Mouse (Mus musculus): ENCODE data around the gene Nos1. TPM values are rescaled to one million over a fixed set of nuclear protein-coding genes. Genes with fewer than 3 reads are reported as not detected.

Gene Nos1
- polyA plus RNA-seq, 1 experiment from 2014 or later, result 0.25 TPM

DNA sequence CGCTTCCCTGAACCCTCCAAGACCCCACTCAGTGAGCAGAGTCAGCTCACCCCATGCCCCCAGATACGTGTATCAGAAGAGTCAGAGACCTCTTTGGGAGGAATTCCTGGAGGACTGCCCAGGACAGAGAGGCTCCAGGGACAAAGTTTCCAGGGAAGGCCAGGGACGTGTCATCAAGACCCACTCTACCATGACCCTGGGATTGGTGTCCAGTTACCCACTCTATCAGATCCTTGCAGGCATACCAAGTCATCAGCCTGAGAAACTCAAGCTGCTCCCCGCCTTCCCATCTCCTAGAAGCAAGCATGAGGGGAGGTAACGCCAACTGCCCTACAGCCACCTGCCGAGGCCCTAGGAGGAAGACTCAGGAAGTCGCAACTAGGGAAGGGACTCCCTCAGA lies 39.6 kb downstream of the Nos1 start:
- Histone ChIP-seq H3K9me3 (replicated peaks; ENCODE audit: control insufficient read depth, low read length) (no peaks in the 10 kb centered on the region), H3K4me3 (ENCODE audit: low read depth, low read length) (no peak overlapping the region), H3K36me3 (replicated peaks; ENCODE audit: control insufficient read depth, insufficient read depth, low read depth, low read length) (no peaks in the 10 kb centered on the region), H3K27ac (replicated peaks; ENCODE audit: low read depth, low read length) (no peak overlapping the region), H3K27me3 (ENCODE audit: control insufficient read depth, insufficient read depth, low read length) (no peaks in the 10 kb centered on the region), H3K9ac (replicated peaks; ENCODE audit: low read length) (no peak overlapping the region), H3K4me2 (ENCODE audit: low read depth, low read length) (no peak overlapping the region), H3K4me1 (ENCODE audit: control insufficient read depth, insufficient read depth, low read length) (no peaks in the 10 kb centered on the region)
- DNase-seq (ENCODE audit: low spot score), result no peak
- ATAC-seq (replicated peaks; ENCODE audit: insufficient number of reproducible peaks, low FRiP score, low TSS enrichment, low read depth), result no peak
- 67% methylated on average over 7 of the region's 7 CpGs for WGBS

DNA sequence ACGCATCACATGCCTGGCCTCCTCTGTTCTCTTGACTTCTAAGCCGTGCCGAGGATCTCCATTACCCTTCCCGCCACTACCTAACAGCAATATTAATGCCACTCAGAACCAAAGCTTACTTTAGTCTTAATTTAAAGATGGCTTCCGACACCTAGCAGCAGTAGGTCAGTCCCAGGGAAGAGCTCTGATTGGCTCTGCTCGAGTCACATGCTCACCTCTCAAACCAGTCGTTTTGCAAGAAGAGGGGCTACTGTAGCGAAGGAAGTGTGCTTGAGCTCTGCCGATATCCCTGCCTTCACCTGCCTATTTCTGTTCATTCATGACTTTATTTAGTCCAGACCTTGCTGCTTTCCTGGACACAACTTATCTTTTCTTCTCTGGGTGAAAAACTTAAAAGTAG lies 43.0 kb downstream of the Nos1 start:
- ATAC-seq (replicated peaks; ENCODE audit: insufficient number of reproducible peaks, low FRiP score, low TSS enrichment, low read depth) (no peak), DNase-seq (ENCODE audit: low spot score) (no peak)
- no peaks in the 10 kb centered on the region for H3K9me3 ChIP-seq (replicated peaks; ENCODE audit: control insufficient read depth, low read length)
- H3K27me3 ChIP-seq (ENCODE audit: control insufficient read depth, insufficient read depth, low read length), result no peaks in the 10 kb centered on the region
- H3K36me3 ChIP-seq (replicated peaks; ENCODE audit: control insufficient read depth, insufficient read depth, low read depth, low read length), result no peaks in the 10 kb centered on the region
- no peaks in the 10 kb centered on the region for H3K4me1 ChIP-seq (ENCODE audit: control insufficient read depth, insufficient read depth, low read length)
- no peak overlapping the region for H3K4me2 ChIP-seq (ENCODE audit: low read depth, low read length)
- H3K4me3 ChIP-seq (ENCODE audit: low read depth, low read length), result no peak overlapping the region
- no peak overlapping the region for H3K27ac ChIP-seq (replicated peaks; ENCODE audit: low read depth, low read length)
- H3K9ac ChIP-seq (replicated peaks; ENCODE audit: low read length), result no peak overlapping the region
- 92% methylated on average over 9 of the region's 9 CpGs for WGBS

DNA sequence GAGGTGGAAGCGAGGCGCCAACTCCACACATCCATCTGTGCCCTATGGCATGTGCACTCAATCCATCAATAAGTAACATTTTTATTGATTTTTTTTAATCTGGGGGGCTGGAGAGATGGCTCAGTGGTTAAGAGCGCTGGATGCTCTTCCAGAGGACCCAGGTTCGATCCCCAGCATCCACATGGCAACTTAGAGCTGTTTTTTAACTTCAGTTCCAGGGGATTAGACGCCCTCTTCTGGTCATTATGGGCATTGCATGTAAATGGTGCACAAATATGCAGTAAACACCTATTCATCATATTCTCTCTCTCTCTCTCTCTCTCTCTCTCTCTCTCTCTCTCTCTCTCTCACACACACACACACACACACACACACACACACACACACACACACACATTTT lies 43.7 kb downstream of the Nos1 start:
- no peaks in the 10 kb centered on the region for H3K36me3 ChIP-seq (replicated peaks; ENCODE audit: control insufficient read depth, insufficient read depth, low read depth, low read length)
- no peak overlapping the region for H3K4me2 ChIP-seq (ENCODE audit: low read depth, low read length)
- H3K9me3 ChIP-seq (replicated peaks; ENCODE audit: control insufficient read depth, low read length), result no peaks in the 10 kb centered on the region
- H3K27ac ChIP-seq (replicated peaks; ENCODE audit: low read depth, low read length), result no peak overlapping the region
- no peak for ATAC-seq (replicated peaks; ENCODE audit: insufficient number of reproducible peaks, low FRiP score, low TSS enrichment, low read depth)
- WGBS, result 73% methylated on average over 5 of the region's 5 CpGs
- DNase-seq (ENCODE audit: low spot score), result no peak
- no peaks in the 10 kb centered on the region for H3K27me3 ChIP-seq (ENCODE audit: control insufficient read depth, insufficient read depth, low read length)
- H3K4me3 ChIP-seq (ENCODE audit: low read depth, low read length), result no peak overlapping the region
- H3K9ac ChIP-seq (replicated peaks; ENCODE audit: low read length), result no peak overlapping the region
- no peaks in the 10 kb centered on the region for H3K4me1 ChIP-seq (ENCODE audit: control insufficient read depth, insufficient read depth, low read length)

DNA sequence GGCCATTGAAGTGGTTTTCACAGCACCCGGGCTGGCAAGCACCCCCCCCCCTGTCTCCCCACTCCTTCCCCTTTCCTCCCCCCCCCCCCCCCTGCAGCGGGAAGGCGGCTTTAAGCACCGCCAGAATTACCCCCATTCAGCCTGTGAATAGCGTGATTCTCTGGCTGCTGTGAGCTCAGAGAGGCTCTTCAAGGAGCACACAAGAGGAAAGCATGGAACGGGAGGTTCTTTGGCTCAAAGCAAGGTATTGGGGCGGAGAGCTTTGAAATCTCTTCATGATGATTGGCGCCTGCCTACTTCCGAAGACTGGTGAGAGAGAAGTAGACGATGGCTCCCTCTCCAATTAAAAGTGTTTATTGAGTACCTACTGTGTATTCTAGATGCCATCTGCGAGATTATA lies 44.5 kb downstream of the Nos1 start:
- H3K4me2 ChIP-seq (ENCODE audit: low read depth, low read length), result no peak overlapping the region
- 68% methylated on average over 9 of the region's 11 CpGs for WGBS
- no peaks in the 10 kb centered on the region for H3K27me3 ChIP-seq (ENCODE audit: control insufficient read depth, insufficient read depth, low read length)

DNA sequence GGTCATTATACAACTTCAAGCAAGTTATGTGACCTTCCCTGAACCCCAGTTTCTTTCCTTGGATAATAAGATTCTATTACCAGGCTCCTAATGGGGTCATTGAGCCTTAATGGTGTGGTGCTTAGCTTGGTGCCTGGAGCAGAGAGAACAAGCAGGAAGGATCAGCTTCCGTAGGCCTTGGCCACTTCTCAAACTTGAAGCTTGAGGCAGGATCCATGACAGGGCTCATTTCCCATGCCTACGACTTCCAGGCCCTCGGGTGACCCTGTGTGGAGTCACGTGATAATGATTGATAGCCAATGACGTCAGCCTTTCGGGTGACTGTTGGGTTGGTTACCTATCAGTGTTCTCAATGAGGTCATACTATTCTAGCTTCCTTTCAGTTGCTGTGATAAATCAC lies 46.5 kb downstream of the Nos1 start:
- Histone ChIP-seq H3K4me3 (ENCODE audit: low read depth, low read length) (no peak overlapping the region), H3K9ac (replicated peaks; ENCODE audit: low read length) (no peak overlapping the region), H3K4me1 (ENCODE audit: control insufficient read depth, insufficient read depth, low read length) (no peaks in the 10 kb centered on the region), H3K27me3 (ENCODE audit: control insufficient read depth, insufficient read depth, low read length) (no peaks in the 10 kb centered on the region), H3K9me3 (replicated peaks; ENCODE audit: control insufficient read depth, low read length) (no peaks in the 10 kb centered on the region), H3K36me3 (replicated peaks; ENCODE audit: control insufficient read depth, insufficient read depth, low read depth, low read length) (no peaks in the 10 kb centered on the region), H3K4me2 (ENCODE audit: low read depth, low read length) (no peak overlapping the region), H3K27ac (replicated peaks; ENCODE audit: low read depth, low read length) (no peak overlapping the region)
- ATAC-seq (replicated peaks; ENCODE audit: insufficient number of reproducible peaks, low FRiP score, low TSS enrichment, low read depth) (no peak), DNase-seq (ENCODE audit: low spot score) (no peak)
- WGBS, result 89% methylated on average over 6 of the region's 6 CpGs

More for the DNA sequence above, 44.5 kb downstream of the Nos1 start:
- no peak for DNase-seq (ENCODE audit: low spot score)
- Histone ChIP-seq H3K9ac (replicated peaks; ENCODE audit: low read length) (no peak overlapping the region), H3K4me1 (ENCODE audit: control insufficient read depth, insufficient read depth, low read length) (no peaks in the 10 kb centered on the region), H3K9me3 (replicated peaks; ENCODE audit: control insufficient read depth, low read length) (no peaks in the 10 kb centered on the region), H3K4me3 (ENCODE audit: low read depth, low read length) (no peak overlapping the region), H3K36me3 (replicated peaks; ENCODE audit: control insufficient read depth, insufficient read depth, low read depth, low read length) (no peaks in the 10 kb centered on the region), H3K27ac (replicated peaks; ENCODE audit: low read depth, low read length) (no peak overlapping the region)
- no peak for ATAC-seq (replicated peaks; ENCODE audit: insufficient number of reproducible peaks, low FRiP score, low TSS enrichment, low read depth)

DNA sequence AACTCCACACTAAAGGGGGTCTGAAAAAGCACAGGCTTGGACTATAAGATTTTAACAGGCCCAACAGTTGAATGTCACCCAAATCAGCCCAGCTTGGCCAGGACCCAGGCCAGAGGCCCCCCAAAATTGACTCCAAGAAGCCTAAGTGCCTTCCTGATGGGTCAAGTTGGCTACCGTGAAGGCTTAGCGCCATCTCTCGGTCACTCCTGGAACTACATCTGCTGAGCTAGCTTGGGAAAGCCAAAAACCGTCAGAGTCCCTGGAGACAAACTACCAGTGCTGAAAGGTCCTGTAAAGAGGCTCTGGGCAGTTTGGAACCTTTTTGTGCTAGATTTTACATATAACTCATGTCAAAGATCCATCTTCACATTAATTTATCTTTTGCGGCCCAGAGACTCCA lies 56.1 kb downstream of the Nos1 start:
- Histone ChIP-seq H3K9ac (replicated peaks; ENCODE audit: low read length) (no peak overlapping the region), H3K27ac (replicated peaks; ENCODE audit: low read depth, low read length) (no peak overlapping the region), H3K36me3 (replicated peaks; ENCODE audit: control insufficient read depth, insufficient read depth, low read depth, low read length) (no peaks in the 10 kb centered on the region), H3K4me2 (ENCODE audit: low read depth, low read length) (no peak overlapping the region), H3K4me1 (ENCODE audit: control insufficient read depth, insufficient read depth, low read length) (no peaks in the 10 kb centered on the region; the same call in 1 of the 2 replicates), H3K4me3 (ENCODE audit: low read depth, low read length) (no peak overlapping the region), H3K27me3 (ENCODE audit: control insufficient read depth, insufficient read depth, low read length) (peaks cover 21% of the 10 kb centered on the region), H3K9me3 (replicated peaks; ENCODE audit: control insufficient read depth, low read length) (no peaks in the 10 kb centered on the region)
- DNase-seq (ENCODE audit: low spot score), result peak; percentile 88
- WGBS, result 10% methylated on average over 5 of the region's 5 CpGs
- no peak for ATAC-seq (replicated peaks; ENCODE audit: insufficient number of reproducible peaks, low FRiP score, low TSS enrichment, low read depth)

DNA sequence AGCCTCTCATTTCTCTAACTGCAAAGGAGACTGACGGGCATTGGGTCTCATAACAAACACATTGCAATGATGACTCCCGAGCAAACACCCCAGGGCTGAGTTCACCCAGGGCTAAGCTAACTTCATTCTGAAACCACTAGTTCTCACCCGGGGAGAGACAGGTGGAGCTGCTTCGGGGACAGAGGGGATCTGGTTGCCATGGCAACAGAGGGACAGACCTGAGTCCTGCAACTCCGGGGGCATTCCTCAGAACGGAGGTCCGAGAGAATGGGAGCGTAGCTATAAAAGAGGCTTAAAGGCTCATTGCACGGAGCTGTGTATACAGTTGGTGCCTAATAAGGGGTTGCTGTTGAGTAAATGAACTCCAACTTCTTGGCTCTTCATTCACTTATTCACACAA lies 56.9 kb downstream of the Nos1 start:
- Histone ChIP-seq H3K9me3 (replicated peaks; ENCODE audit: control insufficient read depth, low read length) (no peaks in the 10 kb centered on the region), H3K27me3 (ENCODE audit: control insufficient read depth, insufficient read depth, low read length) (peaks cover 29% of the 10 kb centered on the region), H3K4me3 (ENCODE audit: low read depth, low read length) (no peak overlapping the region), H3K27ac (replicated peaks; ENCODE audit: low read depth, low read length) (no peak overlapping the region), H3K36me3 (replicated peaks; ENCODE audit: control insufficient read depth, insufficient read depth, low read depth, low read length) (no peaks in the 10 kb centered on the region), H3K4me2 (ENCODE audit: low read depth, low read length) (no peak overlapping the region), H3K4me1 (ENCODE audit: control insufficient read depth, insufficient read depth, low read length) (no peaks in the 10 kb centered on the region; the same call in 1 of the 2 replicates), H3K9ac (replicated peaks; ENCODE audit: low read length) (no peak overlapping the region)
- 31% methylated on average over 9 of the region's 9 CpGs for WGBS
- peak; percentile 24 for DNase-seq (ENCODE audit: low spot score)
- ATAC-seq (replicated peaks; ENCODE audit: insufficient number of reproducible peaks, low FRiP score, low TSS enrichment, low read depth), result no peak

DNA sequence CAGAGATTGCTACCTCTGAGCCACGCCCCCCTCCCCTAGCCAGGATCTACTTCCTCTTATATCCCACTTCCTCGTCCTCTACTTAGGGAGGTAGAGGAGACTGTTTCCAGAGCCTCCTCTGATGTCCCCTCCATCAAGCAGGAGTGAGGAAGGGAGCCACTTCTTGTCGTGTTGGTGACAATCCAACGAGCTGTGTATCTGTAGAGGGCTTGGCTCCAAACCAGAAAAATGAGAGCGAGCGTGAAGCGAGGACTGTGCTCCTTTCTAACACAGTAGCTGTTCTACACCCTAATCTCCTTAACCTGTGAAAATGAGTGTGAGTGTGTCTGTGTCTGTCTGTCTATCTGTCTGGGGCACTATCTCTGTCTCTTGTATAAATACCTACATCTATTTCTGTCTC lies 58.7 kb downstream of the Nos1 start:
- Histone ChIP-seq H3K27me3 (ENCODE audit: control insufficient read depth, insufficient read depth, low read length) (peaks cover 38% of the 10 kb centered on the region), H3K9me3 (replicated peaks; ENCODE audit: control insufficient read depth, low read length) (no peaks in the 10 kb centered on the region), H3K9ac (replicated peaks; ENCODE audit: low read length) (no peak overlapping the region), H3K4me1 (ENCODE audit: control insufficient read depth, insufficient read depth, low read length) (no peaks in the 10 kb centered on the region; the same call in 1 of the 2 replicates), H3K27ac (replicated peaks; ENCODE audit: low read depth, low read length) (no peak overlapping the region), H3K36me3 (replicated peaks; ENCODE audit: control insufficient read depth, insufficient read depth, low read depth, low read length) (no peaks in the 10 kb centered on the region), H3K4me3 (ENCODE audit: low read depth, low read length) (no peak overlapping the region), H3K4me2 (ENCODE audit: low read depth, low read length) (no peak overlapping the region)
- DNase-seq (ENCODE audit: low spot score) (no peak), ATAC-seq (replicated peaks; ENCODE audit: insufficient number of reproducible peaks, low FRiP score, low TSS enrichment, low read depth) (no peak)
- 74% methylated on average over 7 of the region's 7 CpGs for WGBS
